Mouse (Mus musculus): ENCODE results near the gene Insyn1. TPM values are rescaled to one million over a fixed set of nuclear protein-coding genes. Genes with fewer than 3 reads are reported as not detected.

Gene Insyn1
- polyA plus RNA-seq, 1 experiment from 2014 or later: 1.6 TPM

DNA sequence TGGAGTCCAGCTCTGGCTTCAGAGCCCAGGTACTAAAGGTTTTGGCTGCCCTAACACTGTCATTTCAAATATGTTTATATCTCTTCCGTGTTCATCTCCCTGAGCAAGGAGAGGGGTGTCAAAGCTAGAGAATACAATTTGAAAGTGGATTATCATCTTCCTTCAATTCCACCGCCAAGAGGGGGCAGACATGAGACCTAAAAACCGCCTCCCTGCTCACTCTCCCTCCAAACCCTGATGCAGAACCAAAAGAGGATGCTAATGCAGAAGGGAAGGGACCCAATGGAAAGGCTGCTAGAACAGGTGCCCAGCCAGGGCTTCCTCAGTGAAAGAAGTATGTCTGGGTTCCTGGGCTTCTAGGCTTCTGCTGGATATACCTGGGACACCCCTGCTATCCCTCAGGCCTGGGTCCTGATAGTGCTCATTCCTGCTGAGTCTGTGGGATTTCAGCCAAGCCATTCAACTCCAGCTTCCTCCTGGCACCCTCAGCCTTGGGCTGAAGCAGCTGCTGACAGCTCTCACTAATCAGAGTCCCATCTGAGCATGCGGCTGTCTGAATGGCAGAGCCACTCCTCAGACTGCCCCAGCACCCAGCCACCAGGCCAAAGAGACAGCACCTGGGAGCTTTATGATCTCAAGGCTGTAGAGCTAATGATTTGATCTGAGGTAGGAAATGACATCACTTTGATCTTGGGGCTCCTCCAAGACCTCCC, 8.2 kb downstream of the Insyn1 start:
- WGBS (ENCODE audit: insufficient replicate concordance): 28% methylated on average over 4 of the region's 4 CpGs
- H3K36me3 ChIP-seq (ENCODE audit: control insufficient read depth, insufficient read depth, low read length): no peaks in the 10 kb centered on the region
- H3K4me2 ChIP-seq: no peak overlapping the region
- H3K9me3 ChIP-seq (replicated peaks; ENCODE audit: control insufficient read depth, low read length): no peaks in the 10 kb centered on the region
- H3K27ac ChIP-seq (ENCODE audit: low read depth, low read length): no peak overlapping the region
- no peak for ATAC-seq (replicated peaks; ENCODE audit: insufficient number of reproducible peaks, low FRiP score, low TSS enrichment)
- H3K9ac ChIP-seq (ENCODE audit: low read depth, low read length): no peak overlapping the region
- H3K4me3 ChIP-seq (ENCODE audit: low read depth, low read length): no peak overlapping the region
- H3K27me3 ChIP-seq (ENCODE audit: control insufficient read depth, insufficient read depth, low read length): peaks cover 8% of the 10 kb centered on the region; the same call in 1 of the 2 replicates
- no peaks in the 10 kb centered on the region for H3K4me1 ChIP-seq (ENCODE audit: control insufficient read depth, insufficient read depth, low read length)

DNA sequence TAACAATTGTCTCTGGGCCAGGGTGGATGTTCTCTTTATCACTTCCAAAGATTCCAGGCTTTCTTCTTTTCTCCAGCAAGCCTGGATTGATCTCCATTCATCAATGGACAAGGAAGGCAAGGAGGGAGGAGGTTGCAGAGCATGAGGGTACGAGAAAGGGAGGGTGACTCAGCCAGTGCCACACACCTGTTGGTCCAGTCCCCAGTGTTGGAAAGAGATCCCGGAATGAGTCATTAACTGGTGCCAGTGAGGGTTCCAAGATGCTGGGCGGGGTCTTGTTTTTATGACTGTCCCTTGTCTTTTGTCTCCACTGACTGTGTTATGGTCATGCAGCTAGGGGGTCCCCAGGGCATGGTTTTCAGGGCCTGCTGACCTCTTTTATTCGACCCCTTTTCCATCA, 9.5 kb downstream of the Insyn1 start:
- Histone ChIP-seq H3K4me1 (ENCODE audit: control insufficient read depth, insufficient read depth, low read length) (no peaks in the 10 kb centered on the region), H3K9ac (ENCODE audit: low read depth, low read length) (no peak overlapping the region), H3K36me3 (ENCODE audit: control insufficient read depth, insufficient read depth, low read length) (no peaks in the 10 kb centered on the region), H3K27me3 (ENCODE audit: control insufficient read depth, insufficient read depth, low read length) (0 out of 2 replicates have a peak, but pooled peaks cover 2% of the 10 kb centered on the region), H3K27ac (ENCODE audit: low read depth, low read length) (no peak overlapping the region), H3K4me3 (ENCODE audit: low read depth, low read length) (no peak overlapping the region), H3K9me3 (replicated peaks; ENCODE audit: control insufficient read depth, low read length) (no peaks in the 10 kb centered on the region), H3K4me2 (no peak overlapping the region)
- 69% methylated on average over 4 of the region's 4 CpGs for WGBS (ENCODE audit: insufficient replicate concordance)
- no peak for ATAC-seq (replicated peaks; ENCODE audit: insufficient number of reproducible peaks, low FRiP score, low TSS enrichment)

DNA sequence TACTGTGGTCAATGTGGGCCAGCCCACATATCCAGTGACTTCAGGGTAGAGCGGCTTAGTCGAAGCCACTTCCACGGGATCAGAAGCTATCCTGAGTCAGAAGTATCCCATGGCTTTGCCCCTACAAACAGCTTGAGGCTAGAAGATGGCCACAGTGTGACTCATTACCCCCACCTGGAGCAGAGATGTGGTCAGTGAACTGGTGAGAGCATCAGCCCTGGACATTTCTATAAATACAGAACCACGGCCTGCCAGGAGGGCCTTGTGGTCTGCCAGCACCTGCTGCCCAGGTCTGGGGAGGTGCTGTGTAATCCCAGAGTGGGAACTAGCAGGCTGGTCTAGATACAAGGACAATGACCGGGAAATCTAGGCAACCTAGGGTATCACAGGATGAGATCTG, 12.5 kb downstream of the Insyn1 start:
- H3K9me3 ChIP-seq (replicated peaks; ENCODE audit: control insufficient read depth, low read length): no peaks in the 10 kb centered on the region
- H3K27ac ChIP-seq (ENCODE audit: low read depth, low read length): no peak overlapping the region
- H3K4me1 ChIP-seq (ENCODE audit: control insufficient read depth, insufficient read depth, low read length): no peaks in the 10 kb centered on the region
- no peak for ATAC-seq (replicated peaks; ENCODE audit: insufficient number of reproducible peaks, low FRiP score, low TSS enrichment)
- no peak overlapping the region for H3K4me3 ChIP-seq (ENCODE audit: low read depth, low read length)
- WGBS (ENCODE audit: insufficient replicate concordance): 75% methylated on average over 5 of the region's 5 CpGs
- H3K9ac ChIP-seq (ENCODE audit: low read depth, low read length): no peak overlapping the region
- H3K4me2 ChIP-seq: no peak overlapping the region
- H3K27me3 ChIP-seq (ENCODE audit: control insufficient read depth, insufficient read depth, low read length): no peaks in the 10 kb centered on the region
- H3K36me3 ChIP-seq (ENCODE audit: control insufficient read depth, insufficient read depth, low read length): no peaks in the 10 kb centered on the region

DNA sequence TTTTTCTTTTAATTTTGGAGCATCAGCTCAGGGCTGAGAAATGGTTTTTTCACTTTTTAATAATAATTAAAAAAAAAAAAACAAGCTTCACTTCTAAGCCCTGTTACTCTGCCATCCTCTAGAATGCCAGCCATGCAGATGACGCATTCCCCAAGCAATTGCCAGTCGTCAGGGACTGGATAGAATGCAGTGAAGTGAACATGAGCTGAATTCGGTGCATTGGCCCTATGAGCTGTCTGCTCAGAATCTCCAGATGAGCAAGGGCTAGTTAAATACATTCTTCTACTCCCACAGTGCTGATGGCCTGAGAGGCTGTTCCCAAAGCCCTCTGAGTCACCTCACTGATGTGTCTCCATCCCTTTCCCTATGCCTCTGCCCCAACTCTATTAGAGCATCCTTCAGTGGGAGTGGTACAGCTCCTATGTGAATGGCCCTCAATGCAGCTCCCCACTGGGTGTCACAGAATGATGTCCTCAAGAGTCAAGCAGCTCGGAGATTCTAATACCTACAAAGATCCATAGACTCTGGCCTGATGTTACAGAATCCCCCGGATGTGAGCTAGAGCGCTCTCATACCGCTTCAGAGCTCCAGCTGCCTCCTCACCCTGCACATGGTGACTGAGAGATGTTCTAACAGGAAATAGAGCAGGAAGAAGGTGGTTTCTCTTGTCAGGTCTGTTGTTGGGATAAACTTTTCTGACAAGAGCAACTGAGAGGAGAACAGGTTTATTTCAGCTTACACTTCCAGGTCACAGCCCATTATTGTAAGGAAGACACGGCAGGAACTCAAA, 19.0 kb downstream of the Insyn1 start:
- no peaks in the 10 kb centered on the region for H3K27me3 ChIP-seq (ENCODE audit: control insufficient read depth, insufficient read depth, low read length)

DNA sequence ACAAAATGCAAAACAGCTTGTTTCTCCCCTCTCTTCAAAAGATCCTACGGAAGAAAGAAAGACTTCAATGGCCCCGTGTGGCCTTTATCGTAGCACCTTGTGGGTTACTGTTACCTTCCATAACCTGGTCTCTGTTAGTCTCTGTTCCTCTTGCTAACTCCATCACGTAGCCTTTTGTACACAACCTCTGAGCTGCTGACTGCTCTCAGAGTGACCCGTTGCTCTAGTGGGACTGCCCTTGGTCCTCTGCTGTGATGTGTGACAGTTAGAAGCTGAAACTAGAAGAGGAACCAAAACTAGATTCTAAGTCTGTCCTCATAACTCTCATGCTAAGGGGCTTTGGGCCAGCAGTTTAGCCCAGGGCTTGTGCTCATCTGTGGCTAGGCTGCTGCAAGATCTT, 22.0 kb downstream of the Insyn1 start:
- 81% methylated on average over 5 of the region's 5 CpGs for WGBS (ENCODE audit: insufficient replicate concordance)
- no peaks in the 10 kb centered on the region for H3K9me3 ChIP-seq (replicated peaks; ENCODE audit: control insufficient read depth, low read length)

More for the DNA sequence above, 19.0 kb downstream of the Insyn1 start:
- no peak overlapping the region for H3K27ac ChIP-seq (ENCODE audit: low read depth, low read length)
- ATAC-seq (replicated peaks; ENCODE audit: insufficient number of reproducible peaks, low FRiP score, low TSS enrichment): no peak
- no peak overlapping the region for H3K9ac ChIP-seq (ENCODE audit: low read depth, low read length)
- no peaks in the 10 kb centered on the region for H3K4me1 ChIP-seq (ENCODE audit: control insufficient read depth, insufficient read depth, low read length)
- H3K4me3 ChIP-seq (ENCODE audit: low read depth, low read length): no peak overlapping the region
- no peak overlapping the region for H3K4me2 ChIP-seq
- 73% methylated on average over 8 of the region's 8 CpGs for WGBS (ENCODE audit: insufficient replicate concordance)
- H3K9me3 ChIP-seq (replicated peaks; ENCODE audit: control insufficient read depth, low read length): no peaks in the 10 kb centered on the region
- no peaks in the 10 kb centered on the region for H3K36me3 ChIP-seq (ENCODE audit: control insufficient read depth, insufficient read depth, low read length)

DNA sequence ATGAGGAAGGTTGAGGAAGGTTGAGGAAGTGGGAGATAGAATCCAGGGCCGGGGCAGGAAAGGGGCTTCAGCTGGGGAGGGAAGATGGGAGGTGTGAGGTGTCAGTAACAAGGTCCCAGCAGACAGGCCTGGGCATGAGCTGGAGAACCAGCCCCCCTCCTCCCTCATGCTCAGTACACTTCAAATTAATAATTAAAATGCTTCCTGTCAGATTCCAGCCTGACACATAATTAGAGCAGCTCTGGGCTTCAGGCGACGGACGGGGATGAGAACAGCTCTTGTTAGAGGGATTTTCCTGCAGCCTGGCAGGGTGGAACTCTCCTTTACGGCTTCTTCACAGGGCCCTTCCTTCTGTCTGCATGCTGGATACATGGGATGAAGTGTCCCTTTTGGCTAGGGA, 25.3 kb downstream of the Insyn1 start:
- no peaks in the 10 kb centered on the region for H3K36me3 ChIP-seq (ENCODE audit: control insufficient read depth, insufficient read depth, low read length)
- H3K9me3 ChIP-seq (replicated peaks; ENCODE audit: control insufficient read depth, low read length): no peaks in the 10 kb centered on the region
- no peak for ATAC-seq (replicated peaks; ENCODE audit: insufficient number of reproducible peaks, low FRiP score, low TSS enrichment)
- H3K27me3 ChIP-seq (ENCODE audit: control insufficient read depth, insufficient read depth, low read length): no peaks in the 10 kb centered on the region
- WGBS (ENCODE audit: insufficient replicate concordance): 51% methylated on average over 5 of the region's 5 CpGs
- no peak overlapping the region for H3K27ac ChIP-seq (ENCODE audit: low read depth, low read length)
- H3K4me1 ChIP-seq (ENCODE audit: control insufficient read depth, insufficient read depth, low read length): no peaks in the 10 kb centered on the region
- H3K9ac ChIP-seq (ENCODE audit: low read depth, low read length): no peak overlapping the region
- H3K4me3 ChIP-seq (ENCODE audit: low read depth, low read length): no peak overlapping the region
- H3K4me2 ChIP-seq: no peak overlapping the region

More for the DNA sequence above, 22.0 kb downstream of the Insyn1 start:
- Histone ChIP-seq H3K36me3 (ENCODE audit: control insufficient read depth, insufficient read depth, low read length) (no peaks in the 10 kb centered on the region), H3K9ac (ENCODE audit: low read depth, low read length) (no peak overlapping the region), H3K4me2 (no peak overlapping the region), H3K4me3 (ENCODE audit: low read depth, low read length) (no peak overlapping the region), H3K27me3 (ENCODE audit: control insufficient read depth, insufficient read depth, low read length) (no peaks in the 10 kb centered on the region), H3K4me1 (ENCODE audit: control insufficient read depth, insufficient read depth, low read length) (no peaks in the 10 kb centered on the region), H3K27ac (ENCODE audit: low read depth, low read length) (no peak overlapping the region)
- ATAC-seq (replicated peaks; ENCODE audit: insufficient number of reproducible peaks, low FRiP score, low TSS enrichment): no peak

DNA sequence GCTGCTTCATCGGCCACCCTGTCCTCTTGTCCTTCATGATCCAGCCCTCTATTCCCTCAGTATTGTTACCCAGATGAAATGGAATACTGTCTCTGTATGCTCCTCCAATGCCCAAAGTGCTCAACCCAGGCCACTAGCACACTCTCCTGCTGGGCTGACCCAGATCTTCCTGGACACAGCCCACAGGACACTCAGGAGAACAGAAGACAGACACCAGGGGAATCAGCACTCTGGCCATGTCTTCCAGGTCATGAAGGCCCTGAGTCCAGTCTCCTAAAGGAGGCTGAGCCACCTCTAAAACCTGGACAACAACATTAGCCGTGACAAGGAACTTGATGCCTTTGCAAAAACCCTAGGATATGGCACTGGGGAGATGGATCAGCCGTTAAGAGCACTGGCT, 28.1 kb downstream of the Insyn1 start:
- 83% methylated on average over 3 of the region's 3 CpGs for WGBS (ENCODE audit: insufficient replicate concordance)

DNA sequence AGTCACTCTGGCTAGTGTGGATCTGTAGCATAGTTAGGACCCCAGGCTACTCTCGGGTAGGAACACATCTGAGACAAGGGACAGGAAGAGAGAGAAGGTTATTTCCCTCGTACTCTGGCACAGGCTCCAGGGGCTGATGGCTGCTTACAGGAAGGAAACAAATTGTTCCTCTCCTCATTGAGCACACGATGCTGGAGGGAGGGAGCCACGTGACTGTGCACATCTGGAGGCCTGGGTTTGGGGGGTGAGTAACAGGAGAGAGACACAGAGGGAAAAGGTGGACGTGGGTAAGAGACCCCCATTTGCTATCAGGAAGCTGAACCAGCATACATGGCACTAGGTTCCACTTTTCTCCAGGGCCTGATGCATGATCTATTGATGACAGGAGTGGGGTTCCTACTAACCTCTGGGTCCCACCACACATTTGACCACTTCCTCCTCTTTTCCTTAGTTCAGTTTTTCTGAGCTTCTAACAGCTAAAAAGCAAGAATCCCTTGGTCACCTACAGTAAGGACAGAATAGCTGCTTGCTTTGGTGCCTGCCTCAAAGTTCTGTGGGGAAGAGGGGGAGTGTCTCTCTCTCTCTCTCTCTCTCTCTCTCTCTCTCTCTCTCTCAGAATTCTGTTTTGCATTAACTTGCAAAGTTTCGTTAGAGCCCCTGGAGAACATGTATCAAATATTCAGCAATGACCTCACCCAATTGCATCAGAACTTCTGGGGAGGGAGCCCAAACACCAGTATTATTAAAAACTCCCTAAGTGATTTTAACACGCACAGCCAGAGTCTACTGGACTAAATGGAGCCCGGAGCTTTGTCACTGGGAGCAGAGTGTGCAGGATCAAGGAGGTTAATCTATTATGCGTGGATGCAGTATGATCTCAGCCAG, 29.7 kb downstream of the Insyn1 start:
- no peaks in the 10 kb centered on the region for H3K36me3 ChIP-seq (ENCODE audit: control insufficient read depth, insufficient read depth, low read length)
- WGBS (ENCODE audit: insufficient replicate concordance): 44% methylated on average over 9 of the region's 9 CpGs
- no peaks in the 10 kb centered on the region for H3K9me3 ChIP-seq (replicated peaks; ENCODE audit: control insufficient read depth, low read length)
- H3K27me3 ChIP-seq (ENCODE audit: control insufficient read depth, insufficient read depth, low read length): no peaks in the 10 kb centered on the region
- peaks cover 4% of the 10 kb centered on the region; the same call in 1 of the 2 replicates for H3K4me1 ChIP-seq (ENCODE audit: control insufficient read depth, insufficient read depth, low read length)
- no peak overlapping the region for H3K9ac ChIP-seq (ENCODE audit: low read depth, low read length)
- no peak overlapping the region for H3K27ac ChIP-seq (ENCODE audit: low read depth, low read length)
- ATAC-seq (replicated peaks; ENCODE audit: insufficient number of reproducible peaks, low FRiP score, low TSS enrichment): no peak
- no peak overlapping the region for H3K4me2 ChIP-seq
- H3K4me3 ChIP-seq (ENCODE audit: low read depth, low read length): no peak overlapping the region

More for the DNA sequence above, 28.1 kb downstream of the Insyn1 start:
- H3K4me2 ChIP-seq: no peak overlapping the region
- no peak overlapping the region for H3K9ac ChIP-seq (ENCODE audit: low read depth, low read length)
- no peak overlapping the region for H3K27ac ChIP-seq (ENCODE audit: low read depth, low read length)
- H3K4me1 ChIP-seq (ENCODE audit: control insufficient read depth, insufficient read depth, low read length): no peaks in the 10 kb centered on the region; the same call in 1 of the 2 replicates
- ATAC-seq (replicated peaks; ENCODE audit: insufficient number of reproducible peaks, low FRiP score, low TSS enrichment): no peak
- no peaks in the 10 kb centered on the region for H3K9me3 ChIP-seq (replicated peaks; ENCODE audit: control insufficient read depth, low read length)
- H3K36me3 ChIP-seq (ENCODE audit: control insufficient read depth, insufficient read depth, low read length): no peaks in the 10 kb centered on the region
- H3K4me3 ChIP-seq (ENCODE audit: low read depth, low read length): no peak overlapping the region
- no peaks in the 10 kb centered on the region for H3K27me3 ChIP-seq (ENCODE audit: control insufficient read depth, insufficient read depth, low read length)

All from heart, embryonic 11.5 days (tissue).